Mouse (Mus musculus) bone marrow macrophage, adult 2 months (primary cell): ENCODE results near the gene 4931428F04Rik. TPM values are rescaled to one million over a fixed set of nuclear protein-coding genes. Genes with fewer than 3 reads are reported as not detected.
A peak's percentile ranks its signal among the peaks of the same experiment; 100 is the strongest.

Experiments
- H3K27ac ChIP-seq: 2 replicates; pipeline ENCODE4 v1.5.1; 2012; ENCODE audit warnings: low read depth, low read length; ENCODE audit not compliant: insufficient read depth
- H3K4me1 ChIP-seq: 2 replicates; pipeline ENCODE4 v1.6.1; 2012; ENCODE audit warnings: low read length; ENCODE audit not compliant: control insufficient read depth, insufficient read depth
- H3K4me3 ChIP-seq: 2 replicates; pipeline ENCODE4 v1.5.1; 2012; ENCODE audit warnings: mild to moderate bottlenecking, low read length, moderate library complexity; ENCODE audit not compliant: insufficient read depth
- CTCF ChIP-seq: IDR thresholded peaks from 2 replicates; pipeline ENCODE4 v1.5.1; 2012; ENCODE audit warnings: low read depth, mild to moderate bottlenecking, low read length, moderate library complexity
- POLR2A ChIP-seq: IDR thresholded peaks from 2 replicates; pipeline ENCODE4 v1.6.1; 2012; ENCODE audit warnings: mild to moderate bottlenecking, low read depth, low read length, borderline replicate concordance
- polyA plus RNA-seq: library from polyadenylated mRNA; stranded (reverse); fragments of >200 nt; gene quantifications from 2 replicates; pipeline ENCODE4 v1.2.4, GENCODE M21; 2012; ENCODE audit not compliant: missing spikeins, insufficient read depth, insufficient read length

4931428F04Rik gene
- polyA plus RNA-seq, 1 experiment, result 0.67 TPM

- Histone ChIP-seq H3K4me3 (peak within 1 kb of the TSS; percentile 50), H3K27ac (no peak within 1 kb of the TSS), H3K4me1 (peaks cover 3% of the 10 kb centered on the region; the same call in 1 of the 2 replicates)
- TF ChIP-seq CTCF (no peak), POLR2A (no peak)
These were observed 13.8 kb downstream of the 4931428F04Rik start, which contains the start of gene Nol3 for GRCm38 (mm10) chr8:105275840-105276239. Nol3 (plus strand) TSS chr8:105276140.

- H3K27ac ChIP-seq, result no peak overlapping the region
- peaks cover 4% of the 10 kb centered on the region; the same call in 1 of the 2 replicates for H3K4me1 ChIP-seq
- H3K4me3 ChIP-seq, result no peak overlapping the region
- no peak for TF ChIP-seq POLR2A
- TF ChIP-seq CTCF, result no peak
These were observed 14.3 kb downstream of the 4931428F04Rik start for GRCm38 (mm10) chr8:105275387-105275786.

GRCm38 (mm10) chr8:105270916-105271186 is 18.8 kb downstream of the 4931428F04Rik start:
- H3K4me1 ChIP-seq, result peaks cover 5% of the 10 kb centered on the region; the same call in 1 of the 2 replicates
- H3K27ac ChIP-seq, result no peak overlapping the region
- H3K4me3 ChIP-seq, result no peak overlapping the region
- no peak for TF ChIP-seq POLR2A
- no peak for TF ChIP-seq CTCF

- Histone ChIP-seq H3K4me1 (peaks cover 8% of the 10 kb centered on the region), H3K4me3 (peak overlapping the region; percentile 55)
These were observed 19.4 kb downstream of the 4931428F04Rik start for GRCm38 (mm10) chr8:105270101-105270915.

GRCm38 (mm10) chr8:105269461-105269947 is 20.2 kb downstream of the 4931428F04Rik start, which contains the start of gene Hsf4:
Hsf4 (plus strand) TSS chr8:105269801.
- no peak for TF ChIP-seq POLR2A
- TF ChIP-seq CTCF, result no peak
- H3K4me3 ChIP-seq, result peak within 1 kb of the TSS; percentile 55
- H3K4me1 ChIP-seq, result peaks cover 8% of the 10 kb centered on the region
- H3K27ac ChIP-seq, result no peak within 1 kb of the TSS

More at GRCm38 (mm10) chr8:105270101-105270915, 19.4 kb downstream of the 4931428F04Rik start:
- TF ChIP-seq CTCF (no peak), POLR2A (no peak)
- no peak overlapping the region for H3K27ac ChIP-seq

- H3K4me3 ChIP-seq, result peak overlapping the region; percentile 55
- TF ChIP-seq CTCF (no peak), POLR2A (no peak)
- no peak overlapping the region for H3K27ac ChIP-seq
- H3K4me1 ChIP-seq, result peaks cover 8% of the 10 kb centered on the region
These were observed 20.6 kb downstream of the 4931428F04Rik start for GRCm38 (mm10) chr8:105269075-105269458.

- peak overlapping the region; percentile 55 for H3K4me3 ChIP-seq
- TF ChIP-seq CTCF (no peak), POLR2A (no peak)
- peaks cover 9% of the 10 kb centered on the region for H3K4me1 ChIP-seq
- no peak overlapping the region for H3K27ac ChIP-seq
These were observed 21.2 kb downstream of the 4931428F04Rik start for GRCm38 (mm10) chr8:105268342-105269074.

- no peak overlapping the region for H3K4me3 ChIP-seq
- TF ChIP-seq CTCF, result no peak
- TF ChIP-seq POLR2A, result no peak
- peaks cover 15% of the 10 kb centered on the region for H3K4me1 ChIP-seq
- no peak overlapping the region for H3K27ac ChIP-seq
These were observed 22.9 kb downstream of the 4931428F04Rik start for GRCm38 (mm10) chr8:105266775-105267174.

GRCm38 (mm10) chr8:105265128-105265527 is 24.5 kb downstream of the 4931428F04Rik start:
- peaks cover 27% of the 10 kb centered on the region for H3K4me1 ChIP-seq
- no peak for TF ChIP-seq CTCF
- no peak for TF ChIP-seq POLR2A
- H3K27ac ChIP-seq, result peak overlapping the region; percentile 42
- peak overlapping the region; percentile 84 for H3K4me3 ChIP-seq
